Mouse (Mus musculus) lung, embryonic 14.5 days (tissue): ENCODE data around the gene Naif1. TPM values are rescaled to one million over a fixed set of nuclear protein-coding genes. Genes with fewer than 3 reads are reported as not detected.

Source experiments
- ATAC-seq: fragments of 200-750 bp; cut with Nextera tagmentation; 2 replicates; pipeline ENCODE4 v1.8.0; 2017; ENCODE audit warnings: mild to moderate bottlenecking, moderate TSS enrichment, moderate library complexity; ENCODE audit not compliant: insufficient read depth
- DNase-seq: peaks from one replicate; pipeline ENCODE4 v3.0.0-alpha.2; 2015
- H3K27ac ChIP-seq: fragments of 300-500 bp; sonication (generic); 2 replicates; pipeline ENCODE4 v1.5.1; 2014; ENCODE audit warnings: low read depth, mild to moderate bottlenecking, moderate library complexity
- H3K27me3 ChIP-seq: fragments of 300-500 bp; sonication (generic); 2 replicates; pipeline ENCODE4 v1.6.1; 2014; ENCODE audit warnings: low read length, control low read depth; ENCODE audit not compliant: insufficient read depth
- H3K36me3 ChIP-seq: fragments of 300-500 bp; sonication (generic); 2 replicates; pipeline ENCODE4 v1.6.1; 2014; ENCODE audit warnings: control low read depth; ENCODE audit not compliant: insufficient read depth
- H3K4me1 ChIP-seq: fragments of 300-500 bp; sonication (generic); 2 replicates; pipeline ENCODE4 v1.6.1; 2014; ENCODE audit warnings: antibody characterized with exemption, control low read depth; ENCODE audit not compliant: insufficient read depth
- H3K4me2 ChIP-seq: fragments of 300-500 bp; sonication (generic); 2 replicates; pipeline ENCODE4 v1.6.1; 2014; ENCODE audit warnings: mild to moderate bottlenecking
- H3K4me3 ChIP-seq: fragments of 300-500 bp; sonication (generic); 2 replicates; pipeline ENCODE4 v1.5.1; 2014; ENCODE audit warnings: low read depth, low read length
- H3K9ac ChIP-seq: fragments of 300-500 bp; sonication (generic); 2 replicates; pipeline ENCODE4 v1.6.1; 2014
- H3K9me3 ChIP-seq: fragments of 300-500 bp; sonication (generic); 2 replicates; pipeline ENCODE4 v1.6.1; 2016; ENCODE audit warnings: low read depth, low read length, control low read depth
- CTCF ChIP-seq: IDR thresholded peaks from 2 replicates; pipeline ENCODE4 v1.5.1; 2016; ENCODE audit warnings: antibody characterized with exemption, low read depth
- WGBS: fragments of 180-500 bp; shearing (Covaris S2); extraction: QIAGEN DNeasy Blood & Tissue Kit; methylation state at CpG from one replicate; pipeline ENCODE4 v1.1.7; 2014; 5-methylcytosine and 5-hydroxymethylcytosine counted together
- polyA plus RNA-seq: library from polyadenylated mRNA; unstranded; fragments of >200 nt; fragmentation: Nextera tagmentation; extraction: Ambion mirVana; gene quantifications from 2 replicates; pipeline ENCODE4 v1.2.1, GENCODE M21; 2014

The Naif1 gene
- polyA plus RNA-seq, 1 experiment from 2014 or later: 6.5 TPM

DNA sequence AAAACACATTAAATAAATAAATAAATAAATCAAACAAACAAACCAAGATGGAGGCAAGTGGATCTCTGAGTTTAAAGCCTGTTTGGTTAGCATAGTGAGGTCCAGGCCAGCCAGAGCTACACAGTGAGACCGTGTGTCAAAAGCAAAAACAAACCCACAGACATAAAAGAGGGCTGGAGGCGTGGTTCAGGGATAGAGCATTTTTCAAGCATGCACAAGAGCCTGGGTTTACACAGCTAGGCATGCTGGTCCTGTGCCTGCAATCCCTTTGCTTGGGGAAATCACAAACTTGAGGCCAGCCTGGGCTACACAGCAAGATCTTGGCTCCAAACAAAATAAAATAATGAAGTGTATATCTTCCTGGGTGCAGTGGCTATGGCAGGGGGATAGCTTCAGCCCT is 42.4 kb downstream of the Naif1 start:
- no peak overlapping the region for H3K4me2 ChIP-seq
- H3K4me3 ChIP-seq: no peak overlapping the region
- H3K9me3 ChIP-seq: no peaks in the 10 kb centered on the region
- TF ChIP-seq CTCF: no peak
- no peaks in the 10 kb centered on the region for H3K36me3 ChIP-seq
- H3K27me3 ChIP-seq: no peaks in the 10 kb centered on the region
- no peak overlapping the region for H3K9ac ChIP-seq
- no peak for DNase-seq
- no peak overlapping the region for H3K27ac ChIP-seq
- no peaks in the 10 kb centered on the region for H3K4me1 ChIP-seq
- ATAC-seq: no peak
- WGBS: 53% methylated on average over 2 of the region's 2 CpGs

DNA sequence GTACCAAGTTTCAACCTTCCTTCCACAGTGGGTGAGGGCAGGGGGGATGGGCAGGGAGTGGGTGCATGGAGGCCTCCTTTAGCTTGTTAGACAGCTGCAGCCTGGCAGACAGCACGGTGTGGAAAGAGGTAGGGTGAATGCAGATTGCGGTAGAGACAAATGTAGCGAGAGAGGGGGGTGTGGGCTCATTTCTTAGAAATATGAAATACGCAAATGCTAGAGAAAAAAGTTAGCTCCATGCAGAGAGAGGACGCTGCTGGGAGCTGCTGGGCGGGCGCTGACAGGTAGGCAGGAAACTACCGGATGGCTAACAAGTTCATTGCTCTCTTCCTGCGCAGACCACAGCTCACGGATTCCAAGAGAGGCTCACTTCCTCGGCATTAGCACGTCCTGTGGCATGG is 43.0 kb downstream of the Naif1 start:
- Histone ChIP-seq H3K4me3 (no peak overlapping the region), H3K4me2 (no peak overlapping the region)

DNA sequence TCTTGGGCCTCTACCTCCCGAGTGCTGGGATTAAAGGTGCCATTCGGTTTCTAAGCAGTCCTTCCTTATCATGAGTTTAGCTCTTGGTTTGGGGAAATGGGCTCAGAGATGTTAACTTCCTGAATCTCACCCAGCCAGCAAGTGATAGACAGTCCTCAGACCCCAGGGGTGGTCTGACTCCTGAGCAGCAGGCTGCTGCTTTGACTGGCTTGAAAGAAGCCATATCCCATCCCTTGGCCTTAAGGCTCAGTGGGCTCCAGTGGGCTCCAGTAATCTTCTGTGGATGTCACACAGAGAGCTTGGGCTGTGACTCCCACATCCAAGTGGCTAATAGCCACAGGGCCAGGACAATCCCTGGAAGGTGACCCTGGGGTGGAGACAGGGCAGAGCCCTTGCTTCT is 44.3 kb downstream of the Naif1 start:
- ATAC-seq (no peak), DNase-seq (no peak)
- no peaks in the 10 kb centered on the region for H3K4me1 ChIP-seq
- no peak overlapping the region for H3K4me2 ChIP-seq
- H3K4me3 ChIP-seq: no peak overlapping the region
- H3K27me3 ChIP-seq: no peaks in the 10 kb centered on the region
- H3K36me3 ChIP-seq: no peaks in the 10 kb centered on the region
- peaks cover 6% of the 10 kb centered on the region; the same call in 1 of the 2 replicates for H3K9me3 ChIP-seq
- TF ChIP-seq CTCF: no peak
- no peak overlapping the region for H3K9ac ChIP-seq
- H3K27ac ChIP-seq: no peak overlapping the region
- 48% methylated on average over 2 of the region's 2 CpGs for WGBS

More for the DNA sequence above, 43.0 kb downstream of the Naif1 start:
- DNase-seq: no peak
- no peaks in the 10 kb centered on the region for H3K27me3 ChIP-seq
- no peak overlapping the region for H3K27ac ChIP-seq
- TF ChIP-seq CTCF: no peak
- H3K9me3 ChIP-seq: no peaks in the 10 kb centered on the region
- H3K4me1 ChIP-seq: no peaks in the 10 kb centered on the region
- ATAC-seq: no peak
- H3K9ac ChIP-seq: no peak overlapping the region
- no peaks in the 10 kb centered on the region for H3K36me3 ChIP-seq
- 60% methylated on average over 12 of the region's 12 CpGs for WGBS

DNA sequence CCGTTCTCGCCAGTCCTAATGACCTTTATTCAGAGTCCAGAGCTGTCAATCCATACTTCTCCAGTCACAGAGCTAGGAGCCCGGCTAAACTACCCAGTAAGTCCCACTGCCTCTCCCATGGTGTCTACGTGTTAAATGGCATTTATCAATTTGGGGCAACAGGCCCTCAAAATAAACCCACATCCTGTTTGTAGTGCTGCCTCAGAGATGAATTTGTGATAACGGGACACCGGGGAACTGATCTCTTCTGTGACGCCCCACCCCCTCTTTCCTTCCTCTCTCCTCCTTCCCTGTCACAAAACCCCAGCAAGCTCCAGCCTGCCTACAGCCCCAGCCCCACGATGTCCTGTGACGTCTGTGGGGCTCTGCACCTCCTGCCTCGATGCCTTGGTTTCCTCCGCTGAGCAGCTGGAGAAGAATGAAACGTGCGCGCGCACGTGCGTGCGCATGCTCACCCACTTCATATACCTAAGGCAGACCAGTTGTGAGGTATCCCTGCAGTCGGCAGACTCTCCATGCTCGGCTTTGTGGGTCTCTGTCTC is 45.0 kb downstream of the Naif1 start:
- peak; percentile 46 for DNase-seq
- H3K9me3 ChIP-seq: peaks cover 6% of the 10 kb centered on the region; the same call in 1 of the 2 replicates
- H3K4me3 ChIP-seq: no peak overlapping the region
- no peaks in the 10 kb centered on the region for H3K27me3 ChIP-seq
- no peaks in the 10 kb centered on the region for H3K36me3 ChIP-seq
- no peaks in the 10 kb centered on the region for H3K4me1 ChIP-seq
- TF ChIP-seq CTCF: no peak
- H3K4me2 ChIP-seq: peak overlapping the region; percentile 32
- H3K9ac ChIP-seq: no peak overlapping the region
- WGBS: 49% methylated on average over 20 of the region's 20 CpGs
- peak; percentile 35; the same call in 1 of the 2 replicates for ATAC-seq
- 0 out of 2 replicates have a peak overlapping the region, but pooled peaks have one; percentile 32 for H3K27ac ChIP-seq

DNA sequence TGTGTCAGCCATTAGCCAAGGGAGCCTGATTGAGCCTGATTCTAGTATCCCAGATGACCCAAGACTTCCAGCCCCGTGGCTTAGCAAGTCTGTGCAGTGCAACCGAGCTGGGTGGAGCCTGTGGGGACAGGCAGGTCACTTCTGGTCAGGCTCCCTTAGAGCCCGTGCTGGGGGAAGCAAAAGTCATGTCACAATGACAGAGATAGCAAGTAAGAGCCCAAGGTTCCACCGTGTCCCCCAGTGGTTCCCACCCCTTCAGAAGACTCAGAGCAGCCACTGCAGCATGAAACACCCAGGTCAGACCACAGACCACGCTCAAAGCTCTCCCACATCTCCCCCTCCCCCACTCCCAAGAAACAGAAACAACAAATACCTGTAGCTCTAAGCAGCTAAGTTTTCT is 45.9 kb downstream of the Naif1 start:
- Histone ChIP-seq H3K9me3 (peaks cover 6% of the 10 kb centered on the region; the same call in 1 of the 2 replicates), H3K36me3 (no peaks in the 10 kb centered on the region), H3K4me1 (no peaks in the 10 kb centered on the region), H3K4me2 (no peak overlapping the region), H3K4me3 (no peak overlapping the region), H3K9ac (no peak overlapping the region), H3K27ac (no peak overlapping the region), H3K27me3 (no peaks in the 10 kb centered on the region)
- 61% methylated on average over 5 of the region's 5 CpGs for WGBS
- DNase-seq: no peak
- no peak for ATAC-seq
- no peak for TF ChIP-seq CTCF

DNA sequence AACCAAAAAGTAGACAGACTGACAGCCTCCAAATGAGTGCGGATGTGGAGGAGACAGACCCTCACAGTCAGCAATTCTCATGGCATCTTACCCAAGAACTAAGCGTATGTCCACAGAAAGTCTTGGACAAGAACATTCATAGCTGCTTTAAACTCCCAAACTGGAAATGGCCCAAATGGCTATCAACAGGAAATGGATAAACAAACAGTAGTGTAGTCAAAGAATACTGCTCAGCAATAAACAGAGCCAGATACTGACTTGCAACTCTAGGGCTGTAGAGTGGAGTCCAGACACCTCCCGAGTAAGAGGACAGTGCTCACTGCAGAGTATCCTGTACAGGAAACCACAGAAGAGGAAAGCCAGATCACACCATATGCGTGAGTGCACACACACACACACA is 49.1 kb downstream of the Naif1 start:
- no peaks in the 10 kb centered on the region for H3K27me3 ChIP-seq
- TF ChIP-seq CTCF: no peak
- H3K9ac ChIP-seq: no peak overlapping the region
- H3K4me1 ChIP-seq: no peaks in the 10 kb centered on the region
- H3K27ac ChIP-seq: peak overlapping the region; percentile 13; the same call in 1 of the 2 replicates
- DNase-seq (peak; percentile 74), ATAC-seq (no peak)
- no peak overlapping the region for H3K4me3 ChIP-seq
- no peaks in the 10 kb centered on the region for H3K36me3 ChIP-seq
- WGBS: 64% methylated on average over 4 of the region's 4 CpGs
- peaks cover 6% of the 10 kb centered on the region; the same call in 1 of the 2 replicates for H3K9me3 ChIP-seq
- H3K4me2 ChIP-seq: no peak overlapping the region

DNA sequence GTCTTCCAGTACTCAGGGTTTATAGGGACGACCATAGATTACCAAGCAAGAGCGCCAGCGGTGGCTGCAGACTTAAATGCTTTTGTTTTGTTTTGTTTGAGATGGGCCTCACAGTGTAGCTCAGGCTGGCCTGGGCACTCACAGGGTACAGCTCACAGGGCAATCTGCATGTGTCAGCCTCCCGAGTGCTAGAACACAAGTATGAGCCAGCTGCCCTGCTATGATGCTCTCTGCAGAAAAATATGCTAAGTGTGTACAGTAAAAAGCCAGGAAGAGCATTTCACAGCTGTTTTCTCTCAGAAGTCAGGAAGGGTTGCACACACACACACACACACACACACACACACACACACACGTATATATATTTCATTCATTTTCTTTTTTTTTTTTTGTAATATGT is 50.2 kb downstream of the Naif1 start:
- H3K4me2 ChIP-seq: no peak overlapping the region

More for the DNA sequence above, 50.2 kb downstream of the Naif1 start:
- 62% methylated on average over 5 of the region's 5 CpGs for WGBS
- ATAC-seq (no peak), DNase-seq (peak; percentile 44)
- no peak overlapping the region for H3K4me3 ChIP-seq
- no peak for TF ChIP-seq CTCF
- H3K27ac ChIP-seq: no peak overlapping the region
- no peaks in the 10 kb centered on the region for H3K4me1 ChIP-seq
- H3K36me3 ChIP-seq: no peaks in the 10 kb centered on the region
- peaks cover 6% of the 10 kb centered on the region; the same call in 1 of the 2 replicates for H3K9me3 ChIP-seq
- H3K27me3 ChIP-seq: no peaks in the 10 kb centered on the region
- H3K9ac ChIP-seq: no peak overlapping the region
